Mouse (Mus musculus) forebrain, postnatal 0 days (tissue): Measurements from ENCODE around the gene Olfr742. TPM values are rescaled to one million over a fixed set of nuclear protein-coding genes. Genes with fewer than 3 reads are reported as not detected.

Experiments
- ATAC-seq: fragments of 200-750 bp; cut with Nextera tagmentation; 2 replicates; pipeline ENCODE4 v1.8.0; 2017; ENCODE audit warnings: mild to moderate bottlenecking, moderate library complexity
- DNase-seq: peaks from one replicate; pipeline ENCODE4 v3.0.0-alpha.2; 2015
- H3K27ac ChIP-seq: fragments of 300-500 bp; sonication (generic); 2 replicates; pipeline ENCODE4 v1.5.1; 2014; ENCODE audit warnings: low read depth, mild to moderate bottlenecking, antibody characterized with exemption, low read length, moderate library complexity, mixed read lengths
- H3K27me3 ChIP-seq: fragments of 300-500 bp; sonication (generic); 2 replicates; pipeline ENCODE4 v1.6.1; 2014; ENCODE audit warnings: mild to moderate bottlenecking, low read length, mixed read lengths; ENCODE audit not compliant: insufficient read depth
- H3K36me3 ChIP-seq: fragments of 300-500 bp; sonication (generic); 2 replicates; pipeline ENCODE4 v1.6.1; 2014; ENCODE audit warnings: mild to moderate bottlenecking, moderate library complexity; ENCODE audit not compliant: insufficient read depth
- H3K4me1 ChIP-seq: fragments of 300-500 bp; sonication (generic); 2 replicates; pipeline ENCODE4 v1.6.1; 2014; ENCODE audit warnings: antibody characterized with exemption; ENCODE audit not compliant: insufficient read depth
- H3K4me2 ChIP-seq: fragments of 300-500 bp; sonication (generic); 2 replicates; pipeline ENCODE4 v1.6.1; 2014; ENCODE audit warnings: low read depth, mild to moderate bottlenecking, moderate library complexity
- H3K4me3 ChIP-seq: fragments of 300-500 bp; sonication (generic); 2 replicates; pipeline ENCODE4 v1.5.1; 2014; ENCODE audit warnings: low read depth, low read length, mixed read lengths
- H3K9ac ChIP-seq: fragments of 300-500 bp; sonication (generic); 2 replicates; pipeline ENCODE4 v1.6.1; 2014; ENCODE audit warnings: mild to moderate bottlenecking
- H3K9me3 ChIP-seq: fragments of 300-500 bp; sonication (generic); 2 replicates; pipeline ENCODE4 v1.6.1; 2016; ENCODE audit warnings: low read length
- CTCF ChIP-seq: sonication (generic); IDR thresholded peaks from 2 replicates; pipeline ENCODE4 v1.5.1; 2016; ENCODE audit warnings: antibody characterized with exemption, control low read depth, low read depth
- WGBS: fragments of 180-500 bp; shearing (Covaris S2); extraction: QIAGEN DNeasy Blood & Tissue Kit; methylation state at CpG from one replicate; pipeline ENCODE4 v1.1.7; 2014; 5-methylcytosine and 5-hydroxymethylcytosine counted together
- polyA plus RNA-seq: library from polyadenylated mRNA; unstranded; fragments of >200 nt; fragmentation: Nextera tagmentation; extraction: Ambion mirVana; gene quantifications from 2 replicates; pipeline ENCODE4 v1.2.1, GENCODE M21; 2015
- total RNA-seq: library from RNA; depleted of rRNA; stranded (reverse); fragments of >200 nt; gene quantifications from 2 replicates; pipeline ENCODE4 v1.2.3, GENCODE M21; 2014; rRNA removed

The Olfr742 gene
- total RNA-seq (not detected in 2 replicates), polyA plus RNA-seq (not detected in 2 replicates)

- Histone ChIP-seq H3K4me2 (no peak within 1 kb of the TSS), H3K9ac (no peak within 1 kb of the TSS), H3K27ac (no peak within 1 kb of the TSS), H3K27me3 (no peaks in the 10 kb centered on the region), H3K36me3 (no peaks in the 10 kb centered on the region), H3K9me3 (no peaks in the 10 kb centered on the region), H3K4me3 (no peak within 1 kb of the TSS), H3K4me1 (no peaks in the 10 kb centered on the region)
- 55% methylated on average over 2 of the region's 2 CpGs for WGBS
- DNase-seq (no peak), ATAC-seq (no peak)
- no peak for TF ChIP-seq CTCF
Measured at GRCm38 (mm10) chr14:50503300-50503699, at the start of gene Olfr742. Gene Olfr742, plus strand, starts transcription at chr14:50503600.

- H3K27ac ChIP-seq: no peak within 1 kb of the TSS
- H3K4me1 ChIP-seq: no peaks in the 10 kb centered on the region
- no peak for DNase-seq
- no peaks in the 10 kb centered on the region for H3K27me3 ChIP-seq
- H3K4me3 ChIP-seq: no peak within 1 kb of the TSS
- no peak within 1 kb of the TSS for H3K9ac ChIP-seq
- H3K9me3 ChIP-seq: no peaks in the 10 kb centered on the region
- ATAC-seq: no peak
- H3K36me3 ChIP-seq: no peaks in the 10 kb centered on the region
- H3K4me2 ChIP-seq: no peak within 1 kb of the TSS
- WGBS: 75% methylated on average over 2 of the region's 2 CpGs
- TF ChIP-seq CTCF: no peak
Measured at GRCm38 (mm10) chr14:50472438-50472837, 31.0 kb upstream of the Olfr742 start, which contains the start of gene Olfr741. Gene Olfr741, plus strand, starts transcription at chr14:50472738.

DNA sequence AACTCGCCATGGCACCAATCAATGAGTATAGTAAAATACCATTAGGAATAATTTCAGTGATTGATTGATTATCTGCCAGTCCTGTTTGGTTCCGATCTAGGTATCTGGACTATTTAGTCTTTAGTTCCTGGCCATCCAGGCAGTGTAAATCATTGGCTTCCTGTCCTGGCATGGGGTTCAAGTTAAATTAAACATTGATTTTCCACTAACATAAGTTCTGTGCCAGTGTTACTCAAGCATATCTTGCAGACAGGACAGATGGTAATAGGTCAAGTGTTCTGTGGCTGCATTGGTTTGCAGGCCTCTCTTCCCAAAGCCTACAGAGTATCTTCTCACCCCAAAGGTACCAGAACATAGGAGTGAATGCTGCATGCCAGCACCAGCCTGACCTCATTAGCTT lies 25.0 kb upstream of the Olfr742 start:
- no peak for TF ChIP-seq CTCF

GRCm38 (mm10) chr14:50521539-50521938 lies 18.1 kb downstream of the Olfr742 start, which contains the start of gene Olfr743:
Gene Olfr743, plus strand, starts transcription at chr14:50521839.
- no peak for DNase-seq

More for the DNA sequence above, 25.0 kb upstream of the Olfr742 start:
- no peaks in the 10 kb centered on the region for H3K9me3 ChIP-seq
- H3K36me3 ChIP-seq: no peaks in the 10 kb centered on the region
- no peak overlapping the region for H3K4me3 ChIP-seq
- no peak overlapping the region for H3K9ac ChIP-seq
- no peaks in the 10 kb centered on the region for H3K27me3 ChIP-seq
- no peak overlapping the region for H3K27ac ChIP-seq
- H3K4me2 ChIP-seq: no peak overlapping the region
- ATAC-seq (no peak), DNase-seq (no peak)
- WGBS: 76% methylated on average over 2 of the region's 2 CpGs
- H3K4me1 ChIP-seq: no peaks in the 10 kb centered on the region

GRCm38 (mm10) chr14:50552734-50553133 lies 49.3 kb downstream of the Olfr742 start:
- Histone ChIP-seq H3K9ac (no peak overlapping the region), H3K36me3 (no peaks in the 10 kb centered on the region), H3K4me3 (no peak overlapping the region), H3K9me3 (peaks cover 5% of the 10 kb centered on the region; the same call in 1 of the 2 replicates), H3K4me1 (no peaks in the 10 kb centered on the region), H3K27ac (no peak overlapping the region), H3K27me3 (no peaks in the 10 kb centered on the region), H3K4me2 (no peak overlapping the region)
- ATAC-seq (no peak), DNase-seq (no peak)
- WGBS: 97% methylated on average over 2 of the region's 2 CpGs
- no peak for TF ChIP-seq CTCF

More at GRCm38 (mm10) chr14:50521539-50521938, 18.1 kb downstream of the Olfr742 start, which contains the start of gene Olfr743:
- ATAC-seq: no peak
- no peaks in the 10 kb centered on the region for H3K27me3 ChIP-seq
- H3K4me1 ChIP-seq: no peaks in the 10 kb centered on the region
- TF ChIP-seq CTCF: no peak
- H3K27ac ChIP-seq: no peak within 1 kb of the TSS
- H3K9ac ChIP-seq: no peak within 1 kb of the TSS
- H3K4me2 ChIP-seq: no peak within 1 kb of the TSS
- H3K9me3 ChIP-seq: no peaks in the 10 kb centered on the region
- H3K4me3 ChIP-seq: no peak within 1 kb of the TSS
- no peaks in the 10 kb centered on the region for H3K36me3 ChIP-seq

Other genes with a start within 250 kb of the Olfr742 start
- gene Olfr732, start 219.4 kb upstream of the Olfr742 start, total RNA-seq: not detected in 2 replicates
- gene Olfr732, start 219.4 kb upstream of the Olfr742 start, polyA plus RNA-seq: not detected in 2 replicates
- gene Olfr733, start 202.1 kb upstream of the Olfr742 start, total RNA-seq: not detected in 2 replicates
- not detected in 2 replicates for gene Olfr733, start 202.1 kb upstream of the Olfr742 start, polyA plus RNA-seq
- not detected in 2 replicates for gene Olfr734, start 176.8 kb upstream of the Olfr742 start, total RNA-seq
- gene Olfr734, start 176.8 kb upstream of the Olfr742 start, polyA plus RNA-seq: not detected in 2 replicates
- not detected in 2 replicates for gene Olfr735, start 154.7 kb upstream of the Olfr742 start, total RNA-seq
- gene Olfr735, start 154.7 kb upstream of the Olfr742 start, polyA plus RNA-seq: not detected in 2 replicates
- gene Tlr11, start 145.7 kb upstream of the Olfr742 start, total RNA-seq: not detected in 2 replicates
- gene Tlr11, start 145.7 kb upstream of the Olfr742 start, polyA plus RNA-seq: not detected in 2 replicates
- gene Olfr736, start 122.4 kb upstream of the Olfr742 start, total RNA-seq: not detected in 2 replicates
- gene Olfr736, start 122.4 kb upstream of the Olfr742 start, polyA plus RNA-seq: not detected in 2 replicates
- not detected in 2 replicates for gene Olfr738, start 96.0 kb upstream of the Olfr742 start, total RNA-seq
- gene Olfr738, start 96.0 kb upstream of the Olfr742 start, polyA plus RNA-seq: not detected in 2 replicates
- not detected in 2 replicates for gene Olfr739, start 85.0 kb upstream of the Olfr742 start, total RNA-seq
- gene Olfr739, start 85.0 kb upstream of the Olfr742 start, polyA plus RNA-seq: not detected in 2 replicates
- gene Olfr740, start 58.1 kb upstream of the Olfr742 start, total RNA-seq: not detected in 2 replicates
- not detected in 2 replicates for gene Olfr740, start 58.1 kb upstream of the Olfr742 start, polyA plus RNA-seq
- not detected in 2 replicates for gene Olfr741, start 30.9 kb upstream of the Olfr742 start, total RNA-seq
- gene Olfr741, start 30.9 kb upstream of the Olfr742 start, polyA plus RNA-seq: not detected in 2 replicates
- gene Olfr743, start 18.2 kb downstream of the Olfr742 start, total RNA-seq: not detected in 2 replicates
- not detected in 2 replicates for gene Olfr743, start 18.2 kb downstream of the Olfr742 start, polyA plus RNA-seq
- not detected in 2 replicates for gene Olfr744, start 111.3 kb downstream of the Olfr742 start, total RNA-seq
- gene Olfr744, start 111.3 kb downstream of the Olfr742 start, polyA plus RNA-seq: not detected in 2 replicates
- not detected in 2 replicates for gene Olfr745, start 135.8 kb downstream of the Olfr742 start, total RNA-seq
- not detected in 2 replicates for gene Olfr745, start 135.8 kb downstream of the Olfr742 start, polyA plus RNA-seq
- not detected in 2 replicates for gene Olfr746, start 143.5 kb downstream of the Olfr742 start, total RNA-seq
- not detected in 2 replicates for gene Olfr746, start 143.5 kb downstream of the Olfr742 start, polyA plus RNA-seq
- not detected in 2 replicates for gene Olfr747, start 189.6 kb downstream of the Olfr742 start, total RNA-seq
- gene Olfr747, start 189.6 kb downstream of the Olfr742 start, polyA plus RNA-seq: not detected in 2 replicates
- gene Olfr748, start 203.8 kb downstream of the Olfr742 start, total RNA-seq: not detected in 2 replicates
- not detected in 2 replicates for gene Olfr748, start 203.8 kb downstream of the Olfr742 start, polyA plus RNA-seq
- not detected in 2 replicates for gene Olfr749, start 241.5 kb downstream of the Olfr742 start, total RNA-seq
- not detected in 2 replicates for gene Olfr749, start 241.5 kb downstream of the Olfr742 start, polyA plus RNA-seq